Mouse (Mus musculus) right cerebral cortex, postnatal 25 days (tissue): ENCODE results near the gene Dgkh.

Experiments used
- DNase-seq: peaks from one replicate; pipeline ENCODE4 v3.0.0; 2022

Gene Dgkh

GRCm38 (mm10) chr14:78534651-78535050, 197.9 kb downstream of the Dgkh start:
- no peak for DNase-seq

GRCm38 (mm10) chr14:78533701-78534100, 198.9 kb downstream of the Dgkh start:
- DNase-seq, result no peak

GRCm38 (mm10) chr14:78532345-78532744, 200.2 kb downstream of the Dgkh start:
- no peak for DNase-seq

GRCm38 (mm10) chr14:78530256-78530655, 202.3 kb downstream of the Dgkh start:
- DNase-seq, result no peak

- no peak for DNase-seq
These were observed 203.8 kb downstream of the Dgkh start for GRCm38 (mm10) chr14:78528461-78529425.

GRCm38 (mm10) chr14:78526907-78527306, 205.7 kb downstream of the Dgkh start:
- no peak for DNase-seq

GRCm38 (mm10) chr14:78526475-78526874, 206.1 kb downstream of the Dgkh start:
- DNase-seq, result no peak

- no peak for DNase-seq
These were observed 206.7 kb downstream of the Dgkh start for GRCm38 (mm10) chr14:78525611-78526457.

- no peak for DNase-seq
These were observed 207.5 kb downstream of the Dgkh start for GRCm38 (mm10) chr14:78525059-78525458.

- DNase-seq, result no peak
These were observed 221.9 kb downstream of the Dgkh start for GRCm38 (mm10) chr14:78510713-78511112.

GRCm38 (mm10) chr14:78509791-78510190, 222.8 kb downstream of the Dgkh start:
- no peak for DNase-seq
